Mouse (Mus musculus) bone marrow macrophage, adult 2 months (primary cell): ENCODE measurements around the gene Gm6217.

Experiments
- CTCF ChIP-seq: IDR thresholded peaks from 2 replicates; pipeline ENCODE4 v1.5.1; 2012; ENCODE audit warnings: low read depth, mild to moderate bottlenecking, low read length, moderate library complexity
- POLR2A ChIP-seq: IDR thresholded peaks from 2 replicates; pipeline ENCODE4 v1.6.1; 2012; ENCODE audit warnings: mild to moderate bottlenecking, low read depth, low read length, borderline replicate concordance

- TF ChIP-seq CTCF (no peak), POLR2A (no peak)
These were observed 42.0 kb upstream of the Gm6217 start for GRCm38 (mm10) chr1:82973244-82973643.
